Mouse (Mus musculus): ENCODE measurements around the gene Csrnp1.

DNA sequence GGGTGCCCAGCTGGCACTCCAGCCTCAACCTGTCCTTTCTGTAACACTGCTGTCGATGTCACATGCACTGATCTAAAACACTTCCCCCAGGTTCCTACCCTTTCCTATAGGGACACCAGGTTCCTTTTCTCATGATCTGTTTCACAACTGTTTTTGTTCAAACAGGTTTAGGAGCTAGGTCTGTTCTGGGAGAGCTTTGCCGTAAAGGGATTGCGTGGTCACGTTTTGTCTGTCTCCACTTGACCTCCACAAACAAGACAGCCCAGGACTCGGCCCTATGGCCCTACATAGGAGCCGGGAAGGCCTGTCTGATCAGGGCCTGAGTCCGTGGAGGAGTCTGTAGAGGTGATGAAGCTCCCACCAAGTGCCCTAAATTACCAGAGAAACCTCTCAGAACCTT, 14.6 kb downstream of the Csrnp1 start:
- no peak for TF ChIP-seq CTCF (IDR thresholded peaks at IDR 0.05; ENCODE audit: low read depth, low read length)
- TF ChIP-seq POLR2A (IDR thresholded peaks at IDR 0.05; ENCODE audit: extremely low read depth, insufficient read depth, low read length): no peak

All from liver, adult 2 months (tissue).